ENCODE assay signal across 11 mouse cellular contexts in genomic region chr12:82855333-82856107, GRCm38 (mm10).
DNase-seq lines count a peak whose midpoint lies in the region; ATAC-seq and TF ChIP-seq lines count a peak whose summit lies in the region.
"Had no signal": no experiment of that assay in that cellular context is flagged by ENCODE, and none has a peak within 500 bp of the region (broad histone marks: within the 10 kb centered on the region; RNA-seq: fewer than 3 reads in every experiment).

No protein-coding gene starts in this region.

- no peak for TF ChIP-seq POLR2A in heart, adult 2 months (IDR thresholded peaks at IDR 0.05; ENCODE audit: insufficient read depth, low read depth, low read length)

- no peak for TF ChIP-seq CTCF in heart, adult 2 months (IDR thresholded peaks at IDR 0.05)

- WGBS in heart, adult 2 months: 64% methylated on average over 4 of the region's 4 CpGs
- WGBS in hindbrain, embryonic 13.5 days: 66% methylated on average over 4 of the region's 4 CpGs

- TF ChIP-seq EP300 in heart, adult 2 months (IDR thresholded peaks at IDR 0.05; ENCODE audit: insufficient read depth, low read depth, low read length): no peak

- intact Hi-C loops in heart, adult 2 months (cut with DNase I): no loop called here
- intact Hi-C loops in heart, postnatal 25 days (cut with DNase I): no loop called here

- H3K4me2 ChIP-seq in hindbrain, embryonic 13.5 days: no peak overlapping the region
- H3K4me2 ChIP-seq: embryonic facial prominence, embryonic 15.5 days; midbrain, embryonic 12.5 days had no signal

- H3K36me3 ChIP-seq in heart, adult 2 months (ENCODE audit: control insufficient read depth, insufficient read depth, low read length): no peaks in the 10 kb centered on the region
- no peaks in the 10 kb centered on the region for H3K36me3 ChIP-seq in hindbrain, embryonic 13.5 days
- H3K36me3 ChIP-seq: embryonic facial prominence, embryonic 15.5 days; midbrain, embryonic 12.5 days had no signal

- no peaks in the 10 kb centered on the region for H3K79me2 ChIP-seq in heart, adult 2 months (replicated peaks; ENCODE audit: control insufficient read depth, insufficient read depth, low read length)

- 0 out of 2 replicates have a peak, but pooled peaks cover 4% of the 10 kb centered on the region for H3K9me3 ChIP-seq in hindbrain, embryonic 13.5 days
- H3K9me3 ChIP-seq: embryonic facial prominence, embryonic 15.5 days had no signal

- peak; percentile 6 for DNase-seq in adrenal gland, postnatal 14 days
- no peak for DNase-seq in adrenal gland, postnatal 10 days
- peak; percentile 18 to 34 for DNase-seq in heart, adult 2 months
- no peak for DNase-seq in heart, postnatal 25 days (ENCODE audit: low spot score)
- DNase-seq in right cerebral cortex, adult 2 months (ENCODE audit: low spot score in 2 of 2): peak; percentile 22 to 43
- DNase-seq in right cerebral cortex, postnatal 4 days: no peak
- DNase-seq in testis, postnatal 14 days (ENCODE audit: low spot score): no peak
- DNase-seq: thymus, adult 18-20 months had no signal

- no peaks in the 10 kb centered on the region for H3K27me3 ChIP-seq in heart, adult 2 months (ENCODE audit: control insufficient read depth, insufficient read depth, low read length)
- no peaks in the 10 kb centered on the region for H3K27me3 ChIP-seq in hindbrain, embryonic 13.5 days
- H3K27me3 ChIP-seq: embryonic facial prominence, embryonic 15.5 days; midbrain, embryonic 12.5 days had no signal

- no peak overlapping the region for H3K27ac ChIP-seq in heart, adult 2 months
- no peak overlapping the region for H3K27ac ChIP-seq in hindbrain, embryonic 13.5 days
- H3K27ac ChIP-seq: embryonic facial prominence, embryonic 15.5 days; midbrain, embryonic 12.5 days had no signal

- H3K4me3 ChIP-seq in heart, adult 2 months: no peak overlapping the region
- no peak overlapping the region for H3K4me3 ChIP-seq in hindbrain, embryonic 13.5 days
- H3K4me3 ChIP-seq: embryonic facial prominence, embryonic 15.5 days; midbrain, embryonic 12.5 days had no signal

- no peak for ATAC-seq in hindbrain, embryonic 13.5 days (ENCODE audit: low FRiP score)

- peaks cover 1% of the 10 kb centered on the region; the same call in 1 of the 2 replicates for H3K4me1 ChIP-seq in heart, adult 2 months (ENCODE audit: control insufficient read depth, insufficient read depth, low read length)
- 0 out of 2 replicates have a peak, but pooled peaks cover 3% of the 10 kb centered on the region for H3K4me1 ChIP-seq in hindbrain, embryonic 13.5 days (replicated peaks)
- H3K4me1 ChIP-seq: midbrain, embryonic 12.5 days had no signal

- no peak overlapping the region for H3K9ac ChIP-seq in heart, adult 2 months (ENCODE audit: low read depth, low read length)
- H3K9ac ChIP-seq in hindbrain, embryonic 13.5 days: no peak overlapping the region
- H3K9ac ChIP-seq: embryonic facial prominence, embryonic 15.5 days; midbrain, embryonic 12.5 days had no signal

Comparison
In these comparisons a context has a peak if more than half of its experiments do, and no peak if none do; other contexts are left out.
1. DNase-seq: peak in adrenal gland, postnatal 14 days (single experiment), heart, adult 2 months (2 of 2) and right cerebral cortex, adult 2 months (2 of 2); none in adrenal gland, postnatal 10 days (single experiment), heart, postnatal 25 days (single experiment), right cerebral cortex, postnatal 4 days (single experiment) and testis, postnatal 14 days (single experiment).